Mouse (Mus musculus) stomach, postnatal 0 days (tissue): Measurements from ENCODE around the gene Hes2.

Experiments
- CTCF ChIP-seq: IDR thresholded peaks from 2 replicates; pipeline ENCODE4 v1.5.1; 2016; ENCODE audit warnings: antibody characterized with exemption, low read depth, mild to moderate bottlenecking, moderate library complexity
- EP300 ChIP-seq: optimal IDR thresholded peaks from 2 replicates; pipeline ENCODE3; 2016; ENCODE audit warnings: antibody characterized with exemption

DNA sequence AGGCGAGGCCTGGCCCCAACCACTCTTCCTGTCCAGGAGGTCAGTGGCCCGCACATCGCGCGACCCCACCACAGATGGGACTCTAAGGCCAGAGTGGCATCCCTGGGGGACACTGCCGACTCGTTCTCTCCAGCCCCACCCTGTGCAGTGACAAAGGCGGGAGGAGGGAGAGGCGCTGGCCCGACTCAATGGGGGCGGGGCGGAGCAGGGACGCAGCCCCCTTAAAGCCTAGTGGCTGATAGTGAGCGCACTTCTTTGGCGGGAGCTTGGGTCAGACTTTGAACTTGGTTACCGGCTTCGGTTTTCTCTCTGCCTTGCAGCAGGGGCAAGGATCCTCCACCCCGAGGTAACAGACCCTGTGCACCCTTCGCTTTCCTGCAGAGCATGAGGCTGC is 615 bp downstream of the Hes2 start:
- TF ChIP-seq CTCF (no peak), EP300 (no peak)
